Mouse (Mus musculus): ENCODE measurements around the gene Nckipsd. TPM values are rescaled to one million over a fixed set of nuclear protein-coding genes. Genes with fewer than 3 reads are reported as not detected.
A peak's percentile ranks its signal among the peaks of the same experiment; 100 is the strongest.

The Nckipsd gene
- polyA plus RNA-seq (2015; fragmentation: Nextera tagmentation; extraction: Ambion mirVana) = 16.5 and 20.4 TPM in 2 replicates

GRCm38 (mm10) chr9:108808163-108808665, at the start of gene Nckipsd:
Nckipsd (plus strand) TSS chr9:108808368.
- Histone ChIP-seq H3K27ac (replicated peaks) (peak within 1 kb of the TSS; percentile 29), H3K9ac (peak within 1 kb of the TSS; percentile 85), H3K4me2 (replicated peaks) (peak within 1 kb of the TSS; percentile 85), H3K4me1 (peaks cover 21% of the 10 kb centered on the region), H3K27me3 (no peaks in the 10 kb centered on the region), H3K36me3 (peaks cover 55% of the 10 kb centered on the region), H3K9me3 (replicated peaks) (no peaks in the 10 kb centered on the region), H3K4me3 (replicated peaks) (peak within 1 kb of the TSS; percentile 79)
- WGBS = under 1% methylated on average over 62 of the region's 62 CpGs
- peak; percentile 84 for ATAC-seq (ENCODE audit: insufficient number of reproducible peaks, low FRiP score, low TSS enrichment, low read depth)

DNA sequence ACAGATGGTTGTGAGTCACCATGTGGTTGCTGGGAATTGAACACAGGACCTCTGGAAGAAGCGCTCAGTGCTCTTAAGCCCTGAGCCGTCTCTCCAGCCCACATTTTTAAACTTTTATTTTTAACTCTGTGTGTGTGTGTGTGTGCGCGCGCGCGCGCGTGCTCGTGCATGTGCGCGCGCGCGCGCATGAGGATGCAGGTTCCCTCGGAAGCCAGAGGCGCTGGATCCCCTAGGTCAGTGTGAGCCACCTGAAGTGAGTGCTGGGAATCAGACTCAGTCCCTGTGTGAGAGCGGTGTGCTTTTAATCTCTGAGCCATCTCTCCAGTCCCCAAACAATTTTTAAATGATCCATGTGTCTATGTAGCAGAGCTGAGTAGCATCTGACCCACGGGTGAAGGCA, 49.0 kb upstream of the Nckipsd start:
- Histone ChIP-seq H3K4me1 (0 out of 2 replicates have a peak, but pooled peaks cover 3% of the 10 kb centered on the region), H3K36me3 (no peaks in the 10 kb centered on the region), H3K9ac (no peak overlapping the region), H3K27me3 (no peaks in the 10 kb centered on the region), H3K9me3 (replicated peaks) (no peaks in the 10 kb centered on the region), H3K27ac (replicated peaks) (no peak overlapping the region), H3K4me3 (replicated peaks) (no peak overlapping the region), H3K4me2 (replicated peaks) (no peak overlapping the region)
- WGBS = 95% methylated on average over 20 of the region's 20 CpGs
- no peak for ATAC-seq (ENCODE audit: insufficient number of reproducible peaks, low FRiP score, low TSS enrichment, low read depth)

DNA sequence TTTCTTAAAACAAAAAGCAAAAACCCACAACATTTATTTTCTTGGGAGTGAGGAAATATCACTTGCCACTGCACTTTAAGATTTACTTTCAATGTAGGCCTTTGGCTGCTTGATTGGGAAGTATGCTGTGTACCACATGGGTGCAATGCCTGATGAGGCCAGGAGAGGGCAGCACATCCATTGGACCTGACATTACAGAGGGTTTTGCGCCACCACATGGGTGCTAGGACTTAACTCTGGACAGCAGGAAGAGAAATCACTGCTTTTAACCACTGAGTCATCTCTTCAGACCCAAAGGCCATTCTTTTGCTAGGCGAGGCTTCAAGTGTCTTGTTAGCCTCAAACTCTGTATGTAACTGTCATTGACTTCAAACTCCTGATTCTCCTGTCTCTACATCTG, 48.4 kb upstream of the Nckipsd start:
- Histone ChIP-seq H3K4me1 (0 out of 2 replicates have a peak, but pooled peaks cover 3% of the 10 kb centered on the region), H3K27ac (replicated peaks) (no peak overlapping the region), H3K4me2 (replicated peaks) (no peak overlapping the region), H3K36me3 (no peaks in the 10 kb centered on the region), H3K9me3 (replicated peaks) (no peaks in the 10 kb centered on the region), H3K27me3 (no peaks in the 10 kb centered on the region), H3K9ac (no peak overlapping the region), H3K4me3 (replicated peaks) (no peak overlapping the region)
- ATAC-seq (ENCODE audit: insufficient number of reproducible peaks, low FRiP score, low TSS enrichment, low read depth) = no peak
- 59% methylated on average over 2 of the region's 2 CpGs for WGBS

- no peak overlapping the region for H3K4me3 ChIP-seq (replicated peaks)
- 0 out of 2 replicates have a peak, but pooled peaks cover 3% of the 10 kb centered on the region for H3K4me1 ChIP-seq
- no peak overlapping the region for H3K27ac ChIP-seq (replicated peaks)
- H3K4me2 ChIP-seq (replicated peaks) = no peak overlapping the region
- H3K9me3 ChIP-seq (replicated peaks) = no peaks in the 10 kb centered on the region
- H3K27me3 ChIP-seq = no peaks in the 10 kb centered on the region
- no peak overlapping the region for H3K9ac ChIP-seq
- no peaks in the 10 kb centered on the region for H3K36me3 ChIP-seq
- ATAC-seq (ENCODE audit: insufficient number of reproducible peaks, low FRiP score, low TSS enrichment, low read depth) = no peak
These were observed 46.6 kb upstream of the Nckipsd start for GRCm38 (mm10) chr9:108761561-108761960.

GRCm38 (mm10) chr9:108764971-108765370, 43.2 kb upstream of the Nckipsd start:
- H3K9me3 ChIP-seq (replicated peaks) = no peaks in the 10 kb centered on the region
- no peak for ATAC-seq (ENCODE audit: insufficient number of reproducible peaks, low FRiP score, low TSS enrichment, low read depth)
- no peaks in the 10 kb centered on the region for H3K4me1 ChIP-seq
- 69% methylated on average over 10 of the region's 10 CpGs for WGBS
- no peak overlapping the region for H3K9ac ChIP-seq
- no peak overlapping the region for H3K4me3 ChIP-seq (replicated peaks)
- H3K27me3 ChIP-seq = no peaks in the 10 kb centered on the region
- no peak overlapping the region for H3K4me2 ChIP-seq (replicated peaks)
- H3K27ac ChIP-seq (replicated peaks) = no peak overlapping the region
- no peaks in the 10 kb centered on the region for H3K36me3 ChIP-seq

GRCm38 (mm10) chr9:108776614-108777013, 31.6 kb upstream of the Nckipsd start:
- Histone ChIP-seq H3K27me3 (no peaks in the 10 kb centered on the region), H3K27ac (replicated peaks) (no peak overlapping the region), H3K4me1 (0 out of 2 replicates have a peak, but pooled peaks cover 2% of the 10 kb centered on the region), H3K4me2 (replicated peaks) (no peak overlapping the region), H3K9me3 (replicated peaks) (peaks cover 3% of the 10 kb centered on the region; the same call in 1 of the 2 replicates), H3K4me3 (replicated peaks) (no peak overlapping the region), H3K36me3 (no peaks in the 10 kb centered on the region), H3K9ac (no peak overlapping the region)
- WGBS = 58% methylated on average over 4 of the region's 4 CpGs
- no peak for ATAC-seq (ENCODE audit: insufficient number of reproducible peaks, low FRiP score, low TSS enrichment, low read depth)

- Histone ChIP-seq H3K27ac (replicated peaks) (no peak overlapping the region), H3K36me3 (no peaks in the 10 kb centered on the region), H3K4me3 (replicated peaks) (no peak overlapping the region), H3K4me2 (replicated peaks) (no peak overlapping the region), H3K9me3 (replicated peaks) (peaks cover 2% of the 10 kb centered on the region; the same call in 1 of the 2 replicates), H3K4me1 (0 out of 2 replicates have a peak, but pooled peaks cover 2% of the 10 kb centered on the region), H3K9ac (no peak overlapping the region), H3K27me3 (no peaks in the 10 kb centered on the region)
- ATAC-seq (ENCODE audit: insufficient number of reproducible peaks, low FRiP score, low TSS enrichment, low read depth) = no peak
- 82% methylated on average over 4 of the region's 4 CpGs for WGBS
These were observed 30.9 kb upstream of the Nckipsd start for GRCm38 (mm10) chr9:108777276-108777675.

- no peak overlapping the region for H3K4me3 ChIP-seq (replicated peaks)
- no peak overlapping the region for H3K4me2 ChIP-seq (replicated peaks)
- no peak overlapping the region for H3K9ac ChIP-seq
- no peak for ATAC-seq (ENCODE audit: insufficient number of reproducible peaks, low FRiP score, low TSS enrichment, low read depth)
- no peaks in the 10 kb centered on the region for H3K27me3 ChIP-seq
- WGBS = 50% methylated on average over 5 of the region's 5 CpGs
- H3K4me1 ChIP-seq = peaks cover 17% of the 10 kb centered on the region
- no peaks in the 10 kb centered on the region for H3K9me3 ChIP-seq (replicated peaks)
- H3K36me3 ChIP-seq = no peaks in the 10 kb centered on the region
- no peak overlapping the region for H3K27ac ChIP-seq (replicated peaks)
These were observed 27.2 kb upstream of the Nckipsd start for GRCm38 (mm10) chr9:108780959-108781358.

GRCm38 (mm10) chr9:108781891-108782290, 26.3 kb upstream of the Nckipsd start:
- Histone ChIP-seq H3K27me3 (no peaks in the 10 kb centered on the region), H3K4me3 (replicated peaks) (no peak overlapping the region), H3K4me1 (peaks cover 25% of the 10 kb centered on the region), H3K4me2 (replicated peaks) (no peak overlapping the region), H3K9me3 (replicated peaks) (no peaks in the 10 kb centered on the region), H3K36me3 (no peaks in the 10 kb centered on the region), H3K27ac (replicated peaks) (no peak overlapping the region), H3K9ac (no peak overlapping the region)
- 60% methylated on average over 4 of the region's 4 CpGs for WGBS
- ATAC-seq (ENCODE audit: insufficient number of reproducible peaks, low FRiP score, low TSS enrichment, low read depth) = no peak

GRCm38 (mm10) chr9:108782836-108783547, 25.2 kb upstream of the Nckipsd start:
- peak overlapping the region; percentile 84 for H3K27ac ChIP-seq (replicated peaks)

DNA sequence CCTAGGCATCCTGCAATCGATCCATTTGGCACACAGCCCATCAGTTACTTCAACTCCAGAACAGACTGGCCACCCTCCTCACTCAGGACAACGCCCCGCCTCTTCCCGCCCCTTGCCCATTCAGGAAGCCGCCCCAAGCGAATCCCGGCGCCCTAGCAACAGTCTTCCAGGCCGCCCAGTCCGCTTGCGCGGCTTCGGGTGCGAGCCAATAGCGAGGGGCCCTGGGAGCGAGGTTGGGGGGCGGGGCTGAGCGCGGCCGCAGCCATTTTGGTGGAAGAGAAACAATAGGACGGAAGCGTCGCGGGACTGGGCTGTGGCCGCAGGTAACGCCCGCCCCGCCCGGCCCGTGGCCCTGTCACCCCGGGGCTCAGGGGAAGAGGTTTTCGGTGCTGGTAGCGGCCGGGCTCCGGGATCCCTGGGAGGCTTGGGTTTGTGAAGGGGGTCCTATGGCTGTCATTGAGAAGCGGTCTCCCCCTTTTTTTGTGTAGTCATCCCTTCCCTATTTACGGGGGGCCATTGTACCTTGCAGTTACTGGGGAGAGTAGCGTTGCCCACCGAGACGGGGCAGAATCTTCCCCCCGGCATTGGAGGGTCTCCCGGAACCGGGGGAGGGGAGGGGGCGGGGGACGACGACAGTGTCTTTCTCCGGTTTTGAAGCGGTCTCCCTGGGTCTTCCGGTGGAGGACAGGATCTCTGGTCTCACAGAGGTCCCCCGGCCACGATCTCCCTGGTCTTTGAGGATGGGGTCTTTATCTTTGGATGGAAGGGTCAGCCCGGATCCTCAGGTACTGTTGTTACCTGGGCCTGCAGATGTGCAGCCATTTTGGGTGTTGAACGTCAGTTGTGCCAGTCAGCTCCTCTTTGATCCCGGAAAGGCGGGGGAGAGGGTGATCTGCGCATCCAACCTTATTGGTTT, 24.4 kb upstream of the Nckipsd start, which contains the start of gene Ip6k2:
Gene Ip6k2, plus strand, starts transcription at position 249 of the 916 bp plus-strand sequence.
- Histone ChIP-seq H3K27me3 (no peaks in the 10 kb centered on the region), H3K36me3 (no peaks in the 10 kb centered on the region), H3K9ac (peak within 1 kb of the TSS; percentile 88), H3K27ac (replicated peaks) (peak within 1 kb of the TSS; percentile 84), H3K4me2 (replicated peaks) (peak within 1 kb of the TSS; percentile 63), H3K4me3 (replicated peaks) (peak within 1 kb of the TSS; percentile 89), H3K4me1 (peaks cover 39% of the 10 kb centered on the region), H3K9me3 (replicated peaks) (no peaks in the 10 kb centered on the region)
- peak; percentile 98 for ATAC-seq (ENCODE audit: insufficient number of reproducible peaks, low FRiP score, low TSS enrichment, low read depth)
- under 1% methylated on average over 52 of the region's 56 CpGs for WGBS

More at GRCm38 (mm10) chr9:108782836-108783547, 25.2 kb upstream of the Nckipsd start:
- peak overlapping the region; percentile 89 for H3K4me3 ChIP-seq (replicated peaks)
- H3K9me3 ChIP-seq (replicated peaks) = no peaks in the 10 kb centered on the region
- peaks cover 34% of the 10 kb centered on the region for H3K4me1 ChIP-seq
- WGBS = 28% methylated on average over 9 of the region's 9 CpGs
- ATAC-seq (ENCODE audit: insufficient number of reproducible peaks, low FRiP score, low TSS enrichment, low read depth) = no peak
- H3K27me3 ChIP-seq = no peaks in the 10 kb centered on the region
- peak overlapping the region; percentile 63 for H3K4me2 ChIP-seq (replicated peaks)
- no peaks in the 10 kb centered on the region for H3K36me3 ChIP-seq
- peak overlapping the region; percentile 88 for H3K9ac ChIP-seq

All from embryonic facial prominence, embryonic 15.5 days (tissue).